8 mouse cellular contexts compared by ENCODE assay signal in genomic region chr1:36940381-36940762, GRCm38 (mm10). TPM values are rescaled to one million over a fixed set of nuclear protein-coding genes. Genes with fewer than 3 reads are reported as not detected.
A peak's percentile ranks its signal among the peaks of the same experiment; 100 is the strongest.
DNase-seq lines count a peak whose midpoint lies in the region; ATAC-seq and TF ChIP-seq lines count a peak whose summit lies in the region.

No protein-coding gene starts in this region.

- H3K36me3 ChIP-seq in limb, embryonic 13.5 days: no peaks in the 10 kb centered on the region
- H3K36me3 ChIP-seq in small intestine, adult 2 months (ENCODE audit: control insufficient read depth, insufficient read depth, low read length): no peaks in the 10 kb centered on the region

- peak overlapping the region; percentile 98 for H3K9ac ChIP-seq in limb, embryonic 13.5 days

- peak overlapping the region; percentile 81 for H3K4me2 ChIP-seq in limb, embryonic 13.5 days (replicated peaks)

- TF ChIP-seq POLR2A in lung, adult 2 months (IDR thresholded peaks at IDR 0.05; ENCODE audit: borderline replicate concordance, extremely low read depth, low read depth, low read length): no peak
- no peak for TF ChIP-seq POLR2A in embryonic fibroblast, embryonic 13.5 days (IDR thresholded peaks at IDR 0.05; ENCODE audit: low read depth, low read length)
- TF ChIP-seq POLR2A in small intestine, adult 2 months (IDR thresholded peaks at IDR 0.05; ENCODE audit: low read depth, low read length): no peak

- peak overlapping the region; percentile 96 for H3K4me3 ChIP-seq in lung, adult 2 months (replicated peaks; ENCODE audit: extremely low read depth, low read depth, low read length)
- H3K4me3 ChIP-seq in embryonic fibroblast, embryonic 13.5 days (ENCODE audit: insufficient read depth, low read length): peak overlapping the region; percentile 99
- peak overlapping the region; percentile 95 for H3K4me3 ChIP-seq in limb, embryonic 13.5 days
- H3K4me3 ChIP-seq in small intestine, adult 2 months (ENCODE audit: low read depth, low read length): peak overlapping the region; percentile 93; the same call in 1 of the 2 replicates

- 52% methylated on average over 3 of the region's 3 CpGs for WGBS in lung, adult 2 months
- 44% methylated on average over 3 of the region's 3 CpGs for WGBS in limb, embryonic 13.5 days
- 56% methylated on average over 3 of the region's 3 CpGs for WGBS in small intestine, adult 2 months

- no peaks in the 10 kb centered on the region for H3K27me3 ChIP-seq in limb, embryonic 13.5 days
- H3K27me3 ChIP-seq in small intestine, adult 2 months (ENCODE audit: control insufficient read depth, insufficient read depth, low read length): no peaks in the 10 kb centered on the region

- no peak for ATAC-seq in limb, embryonic 13.5 days (ENCODE audit: low FRiP score, low read depth)
- no peak for ATAC-seq in cerebellum, adult (ENCODE audit: insufficient number of reproducible peaks, low FRiP score, low TSS enrichment)

- DNase-seq in lung, adult 2 months: no peak
- no peak for DNase-seq in lung, postnatal 10 days
- DNase-seq in urinary bladder, adult 18-20 months (ENCODE audit: low spot score in 2 of 2): no peak
- DNase-seq in ovary, postnatal 10 days (ENCODE audit: low spot score): no peak

- H3K27ac ChIP-seq in embryonic fibroblast, embryonic 13.5 days (ENCODE audit: insufficient read depth, low read length): peak overlapping the region; percentile 20; the same call in 1 of the 2 replicates
- H3K27ac ChIP-seq in limb, embryonic 13.5 days: 0 out of 2 replicates have a peak overlapping the region, but pooled peaks have one; percentile 88
- peak overlapping the region; percentile 78 for H3K27ac ChIP-seq in small intestine, adult 2 months (ENCODE audit: insufficient read depth, low read depth, low read length)

- no peak for TF ChIP-seq CTCF in lung, adult 2 months (IDR thresholded peaks at IDR 0.05; ENCODE audit: insufficient read depth, low read length)
- TF ChIP-seq CTCF in embryonic fibroblast, embryonic 13.5 days (IDR thresholded peaks at IDR 0.05; ENCODE audit: borderline replicate concordance, insufficient read depth, low read length): no peak
- no peak for TF ChIP-seq CTCF in small intestine, adult 2 months (IDR thresholded peaks at IDR 0.05; ENCODE audit: extremely low read depth, insufficient read length, insufficient replicate concordance, low read depth, low read length)

- H3K4me1 ChIP-seq in lung, adult 2 months (ENCODE audit: control insufficient read depth, insufficient read depth, low read length): peaks cover 10% of the 10 kb centered on the region
- H3K4me1 ChIP-seq in embryonic fibroblast, embryonic 13.5 days (ENCODE audit: control insufficient read depth, insufficient read depth, low read length): no peaks in the 10 kb centered on the region
- H3K4me1 ChIP-seq in limb, embryonic 13.5 days: peaks cover 21% of the 10 kb centered on the region
- H3K4me1 ChIP-seq in small intestine, adult 2 months (ENCODE audit: control insufficient read depth, insufficient read depth, insufficient read length, low read length): peaks cover 3% of the 10 kb centered on the region; the same call in 1 of the 2 replicates

- H3K9me3 ChIP-seq in limb, embryonic 13.5 days: no peaks in the 10 kb centered on the region

RNA-seq across cellular contexts. Expression of gene Tmem131, which starts 3.1 kb away (rescaled TPM):
- polyA plus RNA-seq in lung, adult 2 months (2012; rRNA removed): 18.0 and 20.5 TPM in 2 replicates
- polyA plus RNA-seq in embryonic fibroblast, embryonic 13.5 days (2011; ENCODE audit: insufficient read length, low read depth, missing spikeins): 56.8 and 62.3 TPM in 2 replicates
- polyA plus RNA-seq in limb, embryonic 13.5 days (2015; fragmentation: Nextera tagmentation; extraction: Ambion mirVana): 12.5 and 13.4 TPM in 2 replicates
- 12.8 and 39.6 TPM in 2 replicates for polyA plus RNA-seq in small intestine, adult 2 months (2012; rRNA removed)

Comparison
In these comparisons a context has a peak if more than half of its experiments do, and no peak if none do; other contexts are left out.
1. H3K27ac ChIP-seq: peak in every context shown above with its lines; median percentile 88 in limb, embryonic 13.5 days; 78 in small intestine, adult 2 months; 20 in embryonic fibroblast, embryonic 13.5 days.